Mouse (Mus musculus) CD8-positive naive resting alpha-beta T cell, adult 57 days (primary cell): Measurements from ENCODE around the gene Gm6169. TPM values are rescaled to one million over a fixed set of nuclear protein-coding genes. Genes with fewer than 3 reads are reported as not detected.

ENCODE experiments used
- total RNA-seq: library from RNA; stranded (reverse); gene quantifications from one replicate; pipeline ENCODE4 v1.2.4, GENCODE M21; 2023

The Gm6169 gene
- total RNA-seq = not detected

DNA sequence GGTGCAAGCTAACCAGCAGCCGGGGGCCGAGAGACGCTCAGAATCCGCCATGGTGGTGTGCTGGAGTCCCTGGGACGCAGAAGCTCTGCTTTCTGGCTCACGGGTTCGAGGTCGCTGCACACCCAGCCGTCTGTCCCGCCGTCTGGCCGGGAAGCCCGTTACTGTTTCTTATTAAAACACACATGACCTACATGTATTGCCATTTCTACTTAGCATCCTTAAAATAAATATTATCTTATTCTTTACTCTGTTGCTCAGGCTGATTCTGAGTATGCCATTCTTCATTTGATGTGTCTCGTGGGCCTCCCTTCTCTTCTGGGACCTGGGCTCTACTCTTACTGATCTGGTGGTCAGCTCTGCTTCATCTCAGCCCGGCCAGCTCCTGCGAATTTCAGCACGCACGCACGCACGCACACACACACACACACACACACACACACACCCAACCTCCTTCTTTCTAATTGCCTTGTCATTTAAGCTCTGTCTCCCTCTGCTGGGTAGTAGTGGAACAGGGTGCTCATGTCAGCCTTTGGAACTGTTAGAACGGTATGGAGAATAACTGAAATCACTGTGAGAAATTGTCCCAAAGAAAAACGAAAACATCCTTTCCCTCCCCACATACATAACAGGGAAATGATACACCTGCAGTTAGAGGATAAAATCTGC lies at the start of gene Gm6169:
TSS of gene Gm6169 (minus strand) at position 51 of the 666 bp plus-strand sequence.

DNA sequence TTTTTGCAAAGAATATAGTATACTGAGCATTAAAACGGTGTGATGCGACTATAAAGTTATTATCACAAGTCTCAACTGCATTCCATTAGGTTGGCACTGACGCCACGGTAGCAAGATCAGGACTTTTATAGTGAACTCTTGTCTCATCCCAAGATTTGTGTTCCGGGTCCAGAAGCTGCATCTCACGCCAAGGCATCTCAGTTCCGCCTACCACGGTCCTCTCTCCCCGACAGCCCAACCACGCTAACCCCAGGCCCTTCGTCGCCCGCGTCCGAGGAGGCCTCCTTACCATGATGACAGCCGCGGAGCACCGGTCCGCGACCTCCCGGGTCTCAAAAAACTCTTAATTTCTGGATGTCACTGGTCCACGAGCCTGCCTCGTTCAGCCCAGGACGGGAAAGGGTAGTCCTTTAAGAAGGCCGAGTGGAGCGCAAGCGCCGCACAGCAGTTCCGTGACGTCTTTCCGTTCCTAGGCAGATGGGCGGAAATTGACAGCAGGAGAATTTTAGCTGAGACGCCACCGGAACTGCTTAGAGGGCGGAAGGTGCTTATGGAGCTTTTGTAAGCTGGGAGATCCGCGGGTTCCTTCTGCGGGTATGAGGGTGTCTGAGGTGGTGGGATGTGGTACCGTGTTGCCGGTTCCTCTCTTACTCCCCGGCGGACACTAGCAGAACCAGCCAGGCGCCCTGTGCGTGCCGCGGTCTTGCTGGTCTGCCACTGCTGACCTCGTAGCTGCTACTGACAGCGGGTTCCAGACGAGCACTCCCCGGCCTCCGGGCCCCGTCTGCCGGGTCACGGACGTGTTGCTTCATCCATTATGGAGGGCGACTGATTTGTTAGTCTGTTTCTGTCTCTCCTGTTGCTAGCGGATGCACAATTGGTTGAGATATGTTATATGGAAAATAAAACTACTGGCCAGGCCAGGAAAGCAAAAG lies 38.7 kb upstream of the Gm6169 start, which contains the start of the genes Gfm2 and Nsa2:
TSS of gene Gfm2 (plus strand) at position 472 of the 935 bp plus-strand sequence.
TSS of gene Nsa2 (minus strand) at position 472 of the 935 bp plus-strand sequence.

DNA sequence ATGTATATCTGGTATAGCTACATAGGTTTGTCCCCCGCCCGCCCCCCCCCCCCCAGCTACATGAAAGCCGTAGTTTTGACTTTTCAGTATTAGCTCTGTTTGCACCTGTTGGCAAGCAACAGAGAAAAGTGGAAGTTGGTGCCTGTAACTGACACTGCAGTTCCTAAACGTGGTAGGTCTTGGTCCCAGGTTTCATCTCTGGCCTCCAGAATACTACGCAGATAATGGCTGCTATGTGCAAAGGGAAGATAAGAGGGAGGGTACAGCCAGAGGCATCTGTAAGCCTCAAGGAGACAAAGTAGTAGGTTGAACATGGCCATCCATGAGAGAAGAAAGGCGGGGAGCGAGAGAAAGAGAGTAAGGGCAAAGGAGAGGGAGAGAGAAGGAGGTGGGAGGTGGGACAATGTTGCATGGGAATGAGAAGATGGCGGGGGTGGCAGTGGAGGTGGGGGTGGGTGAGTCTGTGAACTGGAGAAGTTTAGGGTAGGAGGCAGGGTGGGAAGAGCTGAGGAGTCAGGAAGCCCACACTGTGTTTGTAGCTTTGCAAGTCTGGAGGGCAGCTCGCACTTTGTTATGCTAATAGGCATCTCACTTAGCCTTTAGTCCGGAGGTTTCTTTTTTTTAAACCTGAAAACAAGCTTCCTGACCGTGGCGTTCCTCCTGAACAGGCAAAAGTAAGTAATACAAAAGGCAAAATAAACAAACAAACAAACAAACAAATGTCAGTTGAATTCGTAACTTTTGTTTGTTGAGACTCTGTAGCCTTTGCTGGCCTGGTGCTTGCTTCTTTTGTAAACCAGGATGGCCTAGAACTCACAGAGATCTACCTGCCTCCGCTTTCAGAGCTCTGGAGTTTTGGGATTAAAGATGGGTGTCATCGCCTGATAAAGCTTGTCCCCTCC lies 32.1 kb downstream of the Gm6169 start, which contains the start of gene Fam169a:
TSS of gene Fam169a (plus strand) at position 638 of the 902 bp plus-strand sequence.

Other genes with a start within 250 kb of the Gm6169 start
- not detected for gene Gcnt4, start 174.5 kb downstream of the Gm6169 start, total RNA-seq
- not detected for gene 1700029F12Rik, start 64.9 kb downstream of the Gm6169 start, total RNA-seq
- gene Fam169a, start 32.0 kb downstream of the Gm6169 start, total RNA-seq = not detected
- gene Gfm2, start 38.7 kb upstream of the Gm6169 start, total RNA-seq = 28.3 TPM
- gene Nsa2, start 38.7 kb upstream of the Gm6169 start, total RNA-seq = 188 TPM
- 36.9 TPM for gene Hexb, start 99.1 kb upstream of the Gm6169 start, total RNA-seq
- gene Enc1, start 141.9 kb upstream of the Gm6169 start, total RNA-seq = 16.6 TPM